In genomic region chr7:103808971-103809800, GRCm38 (mm10) we compare ENCODE assay signal across 28 mouse cellular contexts. TPM values are rescaled to one million over a fixed set of nuclear protein-coding genes. Genes with fewer than 3 reads are reported as not detected.
DNase-seq lines count a peak whose midpoint lies in the region; ATAC-seq and TF ChIP-seq lines count a peak whose summit lies in the region.
"Had no signal": no experiment of that assay in that cellular context is flagged by ENCODE, and none has a peak within 500 bp of the region (broad histone marks: within the 10 kb centered on the region; RNA-seq: fewer than 3 reads in every experiment).

No protein-coding gene starts in this region.

- no peaks in the 10 kb centered on the region for H3K9me3 ChIP-seq in erythroblast, embryonic 14.5 days (ENCODE audit: control insufficient read depth, low read length)
- H3K9me3 ChIP-seq in liver, postnatal 0 days (ENCODE audit: low read length): no peaks in the 10 kb centered on the region
- no peaks in the 10 kb centered on the region for H3K9me3 ChIP-seq in hindbrain, postnatal 0 days (ENCODE audit: low read length)
- H3K9me3 ChIP-seq: embryonic facial prominence, embryonic 10.5 days; forebrain, embryonic 15.5 days; limb, embryonic 15.5 days; midbrain, embryonic 13.5 days; neural tube, embryonic 13.5 days had no signal

- H3K36me3 ChIP-seq in erythroblast, embryonic 14.5 days (ENCODE audit: control insufficient read depth): peaks cover 36% of the 10 kb centered on the region
- H3K36me3 ChIP-seq in liver, postnatal 0 days (replicated peaks; ENCODE audit: insufficient read depth, low read length): no peaks in the 10 kb centered on the region
- H3K36me3 ChIP-seq in hindbrain, postnatal 0 days (ENCODE audit: insufficient read depth, low read length): no peaks in the 10 kb centered on the region
- H3K36me3 ChIP-seq: embryonic facial prominence, embryonic 10.5 days; forebrain, embryonic 15.5 days; limb, embryonic 15.5 days; midbrain, embryonic 13.5 days; neural tube, embryonic 13.5 days had no signal

- DNase-seq in A20 (ENCODE audit: low read depth, low spot score): peak; percentile 31
- no peak for DNase-seq in liver, postnatal 0 days
- DNase-seq in thymus, postnatal 10 days (ENCODE audit: low spot score in 2 of 2): no peak
- no peak for DNase-seq in hindbrain, postnatal 0 days (ENCODE audit: low spot score)
- no peak for DNase-seq in left cerebral cortex, adult 9 months (ENCODE audit: low spot score in 2 of 2)
- DNase-seq: adrenal gland, adult 8-10 months; cerebellum, adult 11-12 months; cerebellum, postnatal 25 days; gastrocnemius, postnatal 14 days; heart, postnatal 4 days; thymus, postnatal 4 days had no signal

- peak overlapping the region; percentile 20; the same call in 1 of the 2 replicates for H3K4me2 ChIP-seq in liver, postnatal 0 days (ENCODE audit: low read depth, low read length)
- no peak overlapping the region for H3K4me2 ChIP-seq in hindbrain, postnatal 0 days (ENCODE audit: low read depth, low read length)
- H3K4me2 ChIP-seq: forebrain, embryonic 15.5 days; limb, embryonic 15.5 days; midbrain, embryonic 13.5 days; neural tube, embryonic 13.5 days had no signal

- peak overlapping the region; percentile 64 for H3K4me3 ChIP-seq in erythroblast, embryonic 14.5 days (replicated peaks)
- H3K4me3 ChIP-seq in liver, postnatal 0 days (ENCODE audit: low read depth, low read length): no peak overlapping the region
- H3K4me3 ChIP-seq in hindbrain, postnatal 0 days (ENCODE audit: low read length): no peak overlapping the region
- H3K4me3 ChIP-seq: embryonic facial prominence, embryonic 10.5 days; forebrain, embryonic 15.5 days; limb, embryonic 15.5 days; midbrain, embryonic 13.5 days; neural tube, embryonic 13.5 days had no signal

- H3K27ac ChIP-seq in liver, postnatal 0 days (ENCODE audit: low read depth): peak overlapping the region; percentile 90
- no peak overlapping the region for H3K27ac ChIP-seq in hindbrain, postnatal 0 days
- H3K27ac ChIP-seq: embryonic facial prominence, embryonic 10.5 days; forebrain, embryonic 15.5 days; limb, embryonic 15.5 days; midbrain, embryonic 13.5 days; neural tube, embryonic 13.5 days had no signal

- peaks cover 52% of the 10 kb centered on the region for H3K4me1 ChIP-seq in erythroblast, embryonic 14.5 days (ENCODE audit: control insufficient read depth)
- H3K4me1 ChIP-seq in liver, postnatal 0 days (ENCODE audit: insufficient read depth): peaks cover 3% of the 10 kb centered on the region; the same call in 1 of the 2 replicates
- H3K4me1 ChIP-seq in hindbrain, postnatal 0 days (ENCODE audit: insufficient read depth, low read length): no peaks in the 10 kb centered on the region
- H3K4me1 ChIP-seq: embryonic facial prominence, embryonic 10.5 days; forebrain, embryonic 15.5 days; limb, embryonic 15.5 days; midbrain, embryonic 13.5 days; neural tube, embryonic 13.5 days had no signal

- no peak for ATAC-seq in erythroblast, adult 5-6 weeks (replicated peaks; ENCODE audit: low FRiP score, poor library complexity, severe bottlenecking)
- ATAC-seq in common myeloid progenitor, adult 5-6 weeks (replicated peaks; ENCODE audit: low read depth, poor library complexity, severe bottlenecking): peak; percentile 57
- ATAC-seq in liver, postnatal 0 days: peak; percentile 12; the same call in 1 of the 2 replicates
- no peak for ATAC-seq in hindbrain, postnatal 0 days
- ATAC-seq: forebrain, embryonic 15.5 days; hindbrain, embryonic 16.5 days; intestine, postnatal 0 days; lung, postnatal 0 days; midbrain, embryonic 13.5 days had no signal

- H3K27me3 ChIP-seq in erythroblast, embryonic 14.5 days (ENCODE audit: control insufficient read depth): no peaks in the 10 kb centered on the region
- no peaks in the 10 kb centered on the region for H3K27me3 ChIP-seq in liver, postnatal 0 days (ENCODE audit: insufficient read depth, low read length)
- H3K27me3 ChIP-seq in hindbrain, postnatal 0 days (ENCODE audit: insufficient read depth, low read length): no peaks in the 10 kb centered on the region
- H3K27me3 ChIP-seq: CH12.LX; forebrain, embryonic 15.5 days; limb, embryonic 15.5 days; midbrain, embryonic 13.5 days; neural tube, embryonic 13.5 days had no signal

- TF ChIP-seq CTCF in liver, postnatal 0 days (IDR thresholded peaks at IDR 0.05; ENCODE audit: low read depth): no peak
- no peak for TF ChIP-seq CTCF in hindbrain, postnatal 0 days (IDR thresholded peaks at IDR 0.05; ENCODE audit: low read depth)

- peak; percentile 97 for TF ChIP-seq EP300 in liver, postnatal 0 days (IDR thresholded peaks at IDR 0.05; ENCODE audit: low read depth)

- WGBS in liver, postnatal 0 days (ENCODE audit: insufficient replicate concordance): 31% methylated on average over 5 of the region's 5 CpGs
- 71% methylated on average over 5 of the region's 5 CpGs for WGBS in hindbrain, postnatal 0 days

- H3K9ac ChIP-seq in liver, postnatal 0 days (replicated peaks): no peak overlapping the region; the same call in 1 of the 2 replicates
- no peak overlapping the region for H3K9ac ChIP-seq in hindbrain, postnatal 0 days (replicated peaks; ENCODE audit: low read length)
- H3K9ac ChIP-seq: forebrain, embryonic 15.5 days; limb, embryonic 15.5 days; midbrain, embryonic 13.5 days; neural tube, embryonic 13.5 days had no signal

RNA-seq across cellular contexts. Expression of gene Hbb-bt, which starts 4.6 kb away (rescaled TPM):
- 22,007 and 54,805 TPM in 2 replicates for polyA plus RNA-seq in erythroblast, embryonic 14.5 days (2012)
- 39,556 and 40,045 TPM in 2 replicates for total RNA-seq in erythroblast, adult 5-6 weeks (2015; ENCODE audit: low replicate concordance)
- total RNA-seq in erythroblast, adult 5-6 weeks (2017; ENCODE audit: low replicate concordance): 14,681 and 15,230 TPM in 2 replicates
- 13.0 and 18.6 TPM in 2 replicates for total RNA-seq in common myeloid progenitor, adult 5-6 weeks (2017)
- polyA plus RNA-seq in liver, postnatal 0 days (2015; fragmentation: Nextera tagmentation; extraction: Ambion mirVana): 16,738 and 17,184 TPM in 2 replicates
- total RNA-seq in hindbrain, postnatal 0 days (2014; rRNA removed): 146 and 311 TPM in 2 replicates
- 213 and 218 TPM in 2 replicates for polyA plus RNA-seq in hindbrain, postnatal 0 days (2015; fragmentation: Nextera tagmentation; extraction: Ambion mirVana)

RNA-seq across cellular contexts. Expression of gene Olfr67, which starts 17.6 kb away (rescaled TPM):
- not detected in 2 replicates for polyA plus RNA-seq in erythroblast, embryonic 14.5 days (2012)
- total RNA-seq in erythroblast, adult 5-6 weeks (2015; ENCODE audit: low replicate concordance): 5.0 and 10.2 TPM in 2 replicates
- total RNA-seq in erythroblast, adult 5-6 weeks (2017; ENCODE audit: low replicate concordance): 2.8 and 4.2 TPM in 2 replicates
- not detected in 2 replicates for total RNA-seq in common myeloid progenitor, adult 5-6 weeks (2017)
- polyA plus RNA-seq in liver, postnatal 0 days (2015; fragmentation: Nextera tagmentation; extraction: Ambion mirVana): 0.02 TPM in 1 of 2 replicates, not detected in the other
- not detected in 2 replicates for total RNA-seq in hindbrain, postnatal 0 days (2014; rRNA removed)
- not detected in 2 replicates for polyA plus RNA-seq in hindbrain, postnatal 0 days (2015; fragmentation: Nextera tagmentation; extraction: Ambion mirVana)
- total RNA-seq: adrenal gland, adult 8-10 months; CH12.LX; gastrocnemius, postnatal 14 days; heart, postnatal 4 days; layer of hippocampus, adult 18-20 months; layer of hippocampus, postnatal 25 days; left cerebral cortex, postnatal 25 days had no signal
- polyA plus RNA-seq: embryonic facial prominence, embryonic 10.5 days; forebrain, embryonic 15.5 days; hindbrain, embryonic 16.5 days; intestine, postnatal 0 days; kidney, embryonic 16.5 days; limb, embryonic 15.5 days; lung, postnatal 0 days; midbrain, embryonic 13.5 days; neural tube, embryonic 13.5 days; small intestine, adult 2 months had no signal

RNA-seq across cellular contexts. Expression of gene Hbb-bs, which starts 18.7 kb away (rescaled TPM):
- polyA plus RNA-seq in erythroblast, embryonic 14.5 days (2012): 263,491 and 269,873 TPM in 2 replicates
- total RNA-seq in erythroblast, adult 5-6 weeks (2015; ENCODE audit: low replicate concordance): 179,259 and 187,171 TPM in 2 replicates
- 69,583 and 76,927 TPM in 2 replicates for total RNA-seq in erythroblast, adult 5-6 weeks (2017; ENCODE audit: low replicate concordance)
- 16.6 and 33.2 TPM in 2 replicates for total RNA-seq in common myeloid progenitor, adult 5-6 weeks (2017)
- 51,353 and 55,260 TPM in 2 replicates for polyA plus RNA-seq in liver, postnatal 0 days (2015; fragmentation: Nextera tagmentation; extraction: Ambion mirVana)
- 1,334 and 1,616 TPM in 2 replicates for total RNA-seq in hindbrain, postnatal 0 days (2014; rRNA removed)
- 849 and 1,064 TPM in 2 replicates for polyA plus RNA-seq in hindbrain, postnatal 0 days (2015; fragmentation: Nextera tagmentation; extraction: Ambion mirVana)
- total RNA-seq: CH12.LX had no signal

RNA-seq across cellular contexts. Expression of gene Olfr68, which starts 29.7 kb away (rescaled TPM):
- polyA plus RNA-seq in erythroblast, embryonic 14.5 days (2012): 0.02 TPM in 1 of 2 replicates, not detected in the other
- 1.0 and 1.3 TPM in 2 replicates for total RNA-seq in erythroblast, adult 5-6 weeks (2015; ENCODE audit: low replicate concordance)
- total RNA-seq in erythroblast, adult 5-6 weeks (2017; ENCODE audit: low replicate concordance): 1.4 and 1.5 TPM in 2 replicates
- not detected in 2 replicates for total RNA-seq in common myeloid progenitor, adult 5-6 weeks (2017)
- polyA plus RNA-seq in liver, postnatal 0 days (2015; fragmentation: Nextera tagmentation; extraction: Ambion mirVana): not detected in 2 replicates
- not detected in 2 replicates for total RNA-seq in hindbrain, postnatal 0 days (2014; rRNA removed)
- polyA plus RNA-seq in hindbrain, postnatal 0 days (2015; fragmentation: Nextera tagmentation; extraction: Ambion mirVana): not detected in 2 replicates
- total RNA-seq: adrenal gland, adult 8-10 months; CH12.LX; gastrocnemius, postnatal 14 days; heart, postnatal 4 days; layer of hippocampus, adult 18-20 months; layer of hippocampus, postnatal 25 days; left cerebral cortex, postnatal 25 days had no signal
- polyA plus RNA-seq: embryonic facial prominence, embryonic 10.5 days; forebrain, embryonic 15.5 days; hindbrain, embryonic 16.5 days; intestine, postnatal 0 days; kidney, embryonic 16.5 days; limb, embryonic 15.5 days; lung, postnatal 0 days; midbrain, embryonic 13.5 days; neural tube, embryonic 13.5 days; small intestine, adult 2 months had no signal

RNA-seq across cellular contexts. Expression of gene Hbb-bh2, which starts 31.1 kb away (rescaled TPM):
- 0.10 TPM in 1 of 2 replicates, not detected in the other for polyA plus RNA-seq in erythroblast, embryonic 14.5 days (2012)
- not detected in 2 replicates for total RNA-seq in erythroblast, adult 5-6 weeks (2015; ENCODE audit: low replicate concordance)
- 1.0 and 4.6 TPM in 2 replicates for total RNA-seq in erythroblast, adult 5-6 weeks (2017; ENCODE audit: low replicate concordance)
- total RNA-seq in common myeloid progenitor, adult 5-6 weeks (2017): not detected in 2 replicates
- not detected in 2 replicates for polyA plus RNA-seq in liver, postnatal 0 days (2015; fragmentation: Nextera tagmentation; extraction: Ambion mirVana)
- total RNA-seq in hindbrain, postnatal 0 days (2014; rRNA removed): not detected in 2 replicates
- polyA plus RNA-seq in hindbrain, postnatal 0 days (2015; fragmentation: Nextera tagmentation; extraction: Ambion mirVana): not detected in 2 replicates
- total RNA-seq: adrenal gland, adult 8-10 months; CH12.LX; gastrocnemius, postnatal 14 days; heart, postnatal 4 days; layer of hippocampus, adult 18-20 months; layer of hippocampus, postnatal 25 days; left cerebral cortex, postnatal 25 days had no signal
- polyA plus RNA-seq: forebrain, embryonic 15.5 days; hindbrain, embryonic 16.5 days; intestine, postnatal 0 days; kidney, embryonic 16.5 days; limb, embryonic 15.5 days; lung, postnatal 0 days; midbrain, embryonic 13.5 days; neural tube, embryonic 13.5 days; small intestine, adult 2 months had no signal

Comparison
In these comparisons a context has a peak if more than half of its experiments do, and no peak if none do; other contexts are left out.
1. ATAC-seq: peak in common myeloid progenitor, adult 5-6 weeks (single experiment) and liver, postnatal 0 days (single experiment); none in erythroblast, adult 5-6 weeks (single experiment) and hindbrain, postnatal 0 days (single experiment).
2. RNA of gene Hbb-bt, which starts 4.6 kb away (total RNA-seq): 14,681 to 40,045 TPM in erythroblast, adult 5-6 weeks; 146 to 311 TPM in hindbrain, postnatal 0 days and 13.0 to 18.6 TPM in common myeloid progenitor, adult 5-6 weeks; every median in the first group is over 10 times any median in the second.
3. RNA of gene Hbb-bs, which starts 18.7 kb away (total RNA-seq): 69,583 to 187,171 TPM in erythroblast, adult 5-6 weeks and 1,334 to 1,616 TPM in hindbrain, postnatal 0 days; 16.6 to 33.2 TPM in common myeloid progenitor, adult 5-6 weeks; every median in the first group is over 10 times any median in the second.